Mouse (Mus musculus): Measurements from ENCODE around the gene Fam53a. TPM values are rescaled to one million over a fixed set of nuclear protein-coding genes. Genes with fewer than 3 reads are reported as not detected.

Fam53a gene
- total RNA-seq (2021): 10 to 100 TPM; 24.6 to 25.2 TPM

- intact Hi-C loops (cut with DNase I): no loop called here
- peak; percentile 99 for DNase-seq (ENCODE audit: low spot score)
These were observed at the start of gene Fam53a, which contains the start of gene Gm9903 for GRCm38 (mm10) chr5:33629301-33629987. Fam53a (minus strand) TSS chr5:33629635. Gm9903 (plus strand) TSS chr5:33629925.

- intact Hi-C loops (cut with DNase I): no loop called here
- DNase-seq (ENCODE audit: low spot score): no peak
These were observed 48.8 kb upstream of the Fam53a start for GRCm38 (mm10) chr5:33678244-33678643.

GRCm38 (mm10) chr5:33675964-33676363 lies 46.5 kb upstream of the Fam53a start:
- DNase-seq (ENCODE audit: low spot score): no peak
- intact Hi-C loops (cut with DNase I): no loop called here

- intact Hi-C loops (cut with DNase I): no loop called here
These were observed 45.0 kb upstream of the Fam53a start for GRCm38 (mm10) chr5:33674439-33674838.

GRCm38 (mm10) chr5:33671659-33672058 lies 42.2 kb upstream of the Fam53a start:
- no peak for DNase-seq (ENCODE audit: low spot score)
- intact Hi-C loops (cut with DNase I): no loop called here

More at GRCm38 (mm10) chr5:33674439-33674838, 45.0 kb upstream of the Fam53a start:
- no peak for DNase-seq (ENCODE audit: low spot score)

- intact Hi-C loops (cut with DNase I): no loop called here
These were observed 38.8 kb upstream of the Fam53a start for GRCm38 (mm10) chr5:33668223-33668622.

GRCm38 (mm10) chr5:33658664-33659050 lies 29.2 kb upstream of the Fam53a start:
- DNase-seq (ENCODE audit: low spot score): no peak
- intact Hi-C loops (cut with DNase I): loop anchor here (10.0 kb wide), 1 partner anchor 276 kb away; the partner anchor contains the start of gene Nelfa

More at GRCm38 (mm10) chr5:33668223-33668622, 38.8 kb upstream of the Fam53a start:
- DNase-seq (ENCODE audit: low spot score): no peak

GRCm38 (mm10) chr5:33657787-33658663 lies 28.6 kb upstream of the Fam53a start, which contains the start of the genes Tacc3 and Tmem129:
Tacc3 (plus strand) TSS chr5:33658128.
Tmem129 (minus strand) TSS chr5:33658416.
- intact Hi-C loops (cut with DNase I): loop anchor here (2.0 to 10.0 kb wide), 2 partner anchors 125 to 277 kb away; partner anchors contain the start of genes Letm1 and Nelfa
- peak; percentile 97 for DNase-seq (ENCODE audit: low spot score)

GRCm38 (mm10) chr5:33657251-33657786 lies 27.9 kb upstream of the Fam53a start:
- intact Hi-C loops (cut with DNase I): loop anchor here (2.0 to 10.0 kb wide), 2 partner anchors 125 to 277 kb away; partner anchors contain the start of genes Letm1 and Nelfa
- no peak for DNase-seq (ENCODE audit: low spot score)

GRCm38 (mm10) chr5:33656739-33657138 lies 27.3 kb upstream of the Fam53a start:
- intact Hi-C loops (cut with DNase I): loop anchor here (2.0 to 10.0 kb wide), 2 partner anchors 126 to 278 kb away; partner anchors contain the start of genes Letm1 and Nelfa
- no peak for DNase-seq (ENCODE audit: low spot score)

GRCm38 (mm10) chr5:33655251-33655840 lies 25.9 kb upstream of the Fam53a start:
- intact Hi-C loops (cut with DNase I): loop anchor here (10.0 kb wide), 1 partner anchor 279 kb away; the partner anchor contains the start of gene Nelfa
- no peak for DNase-seq (ENCODE audit: low spot score)

- intact Hi-C loops (cut with DNase I): loop anchor here (10.0 kb wide), 1 partner anchor 280 kb away; the partner anchor contains the start of gene Nelfa
- no peak for DNase-seq (ENCODE audit: low spot score)
These were observed 25.0 kb upstream of the Fam53a start for GRCm38 (mm10) chr5:33654424-33654823.

- intact Hi-C loops (cut with DNase I): loop anchor here (10.0 kb wide), 1 partner anchor 282 kb away; the partner anchor contains the start of gene Nelfa
- no peak for DNase-seq (ENCODE audit: low spot score)
These were observed 23.3 kb upstream of the Fam53a start for GRCm38 (mm10) chr5:33652783-33653173.

- intact Hi-C loops (cut with DNase I): loop anchor here (10.0 kb wide), 1 partner anchor 283 kb away; the partner anchor contains the start of gene Nelfa
- peak; percentile 95 for DNase-seq (ENCODE audit: low spot score)
These were observed 22.7 kb upstream of the Fam53a start, which contains the start of gene Slbp for GRCm38 (mm10) chr5:33651921-33652782. Slbp (minus strand) TSS chr5:33652574.

GRCm38 (mm10) chr5:33651541-33651920 lies 22.1 kb upstream of the Fam53a start:
- DNase-seq (ENCODE audit: low spot score): no peak
- intact Hi-C loops (cut with DNase I): loop anchor here (10.0 kb wide), 1 partner anchor 283 kb away; the partner anchor contains the start of gene Nelfa

GRCm38 (mm10) chr5:33651017-33651416 lies 21.6 kb upstream of the Fam53a start:
- DNase-seq (ENCODE audit: low spot score): no peak
- intact Hi-C loops (cut with DNase I): loop anchor here (10.0 kb wide), 1 partner anchor 284 kb away; the partner anchor contains the start of gene Nelfa

GRCm38 (mm10) chr5:33640652-33641051 lies 11.2 kb upstream of the Fam53a start:
- intact Hi-C loops (cut with DNase I): no loop called here
- DNase-seq (ENCODE audit: low spot score): no peak

- no peak for DNase-seq (ENCODE audit: low spot score)
- intact Hi-C loops (cut with DNase I): loop anchor here (2.0 kb wide), 1 partner anchor 28 kb away; no protein-coding TSS in a partner anchor
These were observed 9.4 kb upstream of the Fam53a start for GRCm38 (mm10) chr5:33638826-33639225.
